Mouse (Mus musculus): ENCODE results near the gene Mef2b. TPM values are rescaled to one million over a fixed set of nuclear protein-coding genes. Genes with fewer than 3 reads are reported as not detected.

The Mef2b gene
- total and polyA plus RNA-seq, 2 experiments from 2014 or later = 0.55 to 1.5 TPM

GRCm38 (mm10) chr8:70174079-70174478, 34.6 kb downstream of the Mef2b start:
- Histone ChIP-seq H3K9ac (replicated peaks; ENCODE audit: low read length, poor library complexity, severe bottlenecking) (no peak overlapping the region), H3K27me3 (ENCODE audit: insufficient read depth, low read length) (no peaks in the 10 kb centered on the region), H3K36me3 (ENCODE audit: insufficient read depth, low read length) (no peaks in the 10 kb centered on the region), H3K9me3 (ENCODE audit: low read length) (no peaks in the 10 kb centered on the region), H3K4me1 (ENCODE audit: insufficient read depth, low read length) (peaks cover 5% of the 10 kb centered on the region; the same call in 1 of the 2 replicates), H3K27ac (ENCODE audit: low read depth, low read length) (no peak overlapping the region), H3K4me3 (ENCODE audit: low read depth, low read length) (no peak overlapping the region), H3K4me2 (ENCODE audit: low read depth, low read length, poor library complexity, severe bottlenecking) (no peak overlapping the region)
- no peak for ATAC-seq (ENCODE audit: low FRiP score)
- WGBS = 90% methylated on average over 7 of the region's 7 CpGs
- no peak for TF ChIP-seq CTCF (IDR thresholded peaks at IDR 0.05)
- no peak for DNase-seq (ENCODE audit: low spot score)

DNA sequence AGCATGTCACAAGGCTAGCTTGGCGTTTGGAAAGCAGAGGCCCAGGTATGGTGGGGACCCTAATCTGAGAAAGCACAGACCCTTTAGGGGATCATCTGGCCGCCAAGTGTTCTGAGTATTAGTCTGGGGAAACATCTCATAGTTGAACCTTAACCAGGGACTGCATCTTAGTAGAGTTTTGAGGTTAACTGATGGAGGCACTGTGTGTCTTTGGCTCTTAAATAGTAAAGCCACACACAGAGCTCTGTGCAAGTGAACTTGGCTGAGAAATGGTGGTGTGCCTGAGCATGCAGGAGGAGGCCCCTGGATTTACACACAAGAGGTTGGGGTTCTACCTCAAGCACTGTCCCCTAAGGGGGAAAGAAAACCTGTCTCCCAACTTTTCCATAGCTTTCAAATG, 38.7 kb downstream of the Mef2b start:
- ATAC-seq (ENCODE audit: low FRiP score) = no peak
- no peak for TF ChIP-seq CTCF (IDR thresholded peaks at IDR 0.05)
- no peak overlapping the region for H3K4me2 ChIP-seq (ENCODE audit: low read depth, low read length, poor library complexity, severe bottlenecking)
- no peak for DNase-seq (ENCODE audit: low spot score)
- H3K4me1 ChIP-seq (ENCODE audit: insufficient read depth, low read length) = 0 out of 2 replicates have a peak, but pooled peaks cover 2% of the 10 kb centered on the region
- no peaks in the 10 kb centered on the region for H3K27me3 ChIP-seq (ENCODE audit: insufficient read depth, low read length)
- H3K27ac ChIP-seq (ENCODE audit: low read depth, low read length) = no peak overlapping the region
- WGBS = 92% methylated on average over 2 of the region's 2 CpGs
- H3K4me3 ChIP-seq (ENCODE audit: low read depth, low read length) = no peak overlapping the region
- no peaks in the 10 kb centered on the region for H3K9me3 ChIP-seq (ENCODE audit: low read length)
- peaks cover 20% of the 10 kb centered on the region for H3K36me3 ChIP-seq (ENCODE audit: insufficient read depth, low read length)
- H3K9ac ChIP-seq (replicated peaks; ENCODE audit: low read length, poor library complexity, severe bottlenecking) = no peak overlapping the region

- TF ChIP-seq CTCF (IDR thresholded peaks at IDR 0.05) = peak; percentile 61
- H3K27me3 ChIP-seq (ENCODE audit: insufficient read depth, low read length) = no peaks in the 10 kb centered on the region
- no peaks in the 10 kb centered on the region for H3K9me3 ChIP-seq (ENCODE audit: low read length)
- ATAC-seq (ENCODE audit: low FRiP score) (no peak), DNase-seq (ENCODE audit: low spot score) (no peak)
- no peak overlapping the region for H3K4me3 ChIP-seq (ENCODE audit: low read depth, low read length)
- no peak overlapping the region for H3K27ac ChIP-seq (ENCODE audit: low read depth, low read length)
- no peak overlapping the region for H3K9ac ChIP-seq (replicated peaks; ENCODE audit: low read length, poor library complexity, severe bottlenecking)
- no peaks in the 10 kb centered on the region for H3K4me1 ChIP-seq (ENCODE audit: insufficient read depth, low read length)
- H3K36me3 ChIP-seq (ENCODE audit: insufficient read depth, low read length) = peaks cover 22% of the 10 kb centered on the region
- H3K4me2 ChIP-seq (ENCODE audit: low read depth, low read length, poor library complexity, severe bottlenecking) = no peak overlapping the region
- WGBS = 96% methylated on average over 4 of the region's 4 CpGs
These were observed 39.6 kb downstream of the Mef2b start for GRCm38 (mm10) chr8:70179082-70179481.

DNA sequence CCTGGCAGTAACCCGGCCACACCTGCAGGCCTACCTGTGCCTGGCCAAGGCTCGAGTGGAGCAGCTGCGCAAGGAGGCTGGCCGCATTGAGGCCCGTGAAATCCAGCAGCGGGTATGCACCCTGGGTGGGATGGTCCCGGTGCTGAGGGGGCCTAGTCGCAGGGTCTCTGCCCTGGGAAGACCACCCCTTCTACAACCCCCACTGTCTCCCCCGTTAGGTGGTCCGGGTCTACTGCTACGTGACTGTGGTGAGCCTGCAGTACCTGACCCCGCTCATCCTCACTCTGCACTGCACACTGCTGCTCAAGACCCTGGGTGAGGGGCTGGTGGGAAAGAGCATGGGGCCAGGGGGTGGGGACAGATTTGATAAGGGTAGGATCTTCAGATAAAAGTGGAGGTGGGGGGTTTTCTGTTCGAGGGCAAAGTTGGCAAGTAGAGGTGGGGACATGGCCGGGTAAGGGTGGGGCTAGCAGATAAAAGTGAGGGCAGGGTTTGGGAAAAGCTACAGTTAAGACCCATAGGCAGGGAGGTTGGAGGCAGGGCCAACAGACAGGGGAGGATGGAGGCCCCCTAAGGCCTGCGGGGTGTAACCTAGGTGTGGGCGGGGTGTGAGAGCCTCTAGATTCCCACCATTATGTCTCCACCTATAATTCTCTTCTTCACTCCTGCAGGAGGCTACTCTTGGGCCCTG, 41.8 kb downstream of the Mef2b start:
- Histone ChIP-seq H3K4me1 (ENCODE audit: insufficient read depth, low read length) (no peaks in the 10 kb centered on the region), H3K27ac (ENCODE audit: low read depth, low read length) (no peak overlapping the region), H3K4me2 (ENCODE audit: low read depth, low read length, poor library complexity, severe bottlenecking) (no peak overlapping the region), H3K9me3 (ENCODE audit: low read length) (no peaks in the 10 kb centered on the region), H3K27me3 (ENCODE audit: insufficient read depth, low read length) (no peaks in the 10 kb centered on the region), H3K36me3 (ENCODE audit: insufficient read depth, low read length) (peaks cover 22% of the 10 kb centered on the region), H3K4me3 (ENCODE audit: low read depth, low read length) (no peak overlapping the region), H3K9ac (replicated peaks; ENCODE audit: low read length, poor library complexity, severe bottlenecking) (no peak overlapping the region)
- TF ChIP-seq CTCF (IDR thresholded peaks at IDR 0.05) = no peak
- no peak for ATAC-seq (ENCODE audit: low FRiP score)
- no peak for DNase-seq (ENCODE audit: low spot score)
- WGBS = 86% methylated on average over 16 of the region's 16 CpGs

DNA sequence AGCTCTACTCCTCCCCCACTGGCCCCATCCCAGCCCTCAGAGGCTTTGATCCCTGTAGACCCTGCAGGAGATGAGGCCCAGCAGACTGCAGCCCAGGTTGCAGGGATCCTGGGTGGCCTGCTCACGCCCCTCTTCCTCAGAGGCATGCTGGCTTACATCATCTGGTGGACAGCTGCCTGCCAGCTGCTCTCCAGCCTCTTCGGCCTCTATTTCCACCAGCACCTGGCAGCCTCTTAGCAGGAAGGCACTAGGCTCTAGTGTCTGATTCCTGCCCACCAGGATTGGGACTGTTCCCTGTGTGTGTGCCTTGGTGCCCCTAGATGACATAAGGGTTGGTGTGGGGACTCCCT, 42.4 kb downstream of the Mef2b start:
- WGBS = 83% methylated on average over 2 of the region's 2 CpGs
- ATAC-seq (ENCODE audit: low FRiP score) (no peak), DNase-seq (ENCODE audit: low spot score) (no peak)
- no peaks in the 10 kb centered on the region for H3K4me1 ChIP-seq (ENCODE audit: insufficient read depth, low read length)
- no peak for TF ChIP-seq CTCF (IDR thresholded peaks at IDR 0.05)
- no peaks in the 10 kb centered on the region for H3K9me3 ChIP-seq (ENCODE audit: low read length)
- no peak overlapping the region for H3K27ac ChIP-seq (ENCODE audit: low read depth, low read length)
- H3K4me2 ChIP-seq (ENCODE audit: low read depth, low read length, poor library complexity, severe bottlenecking) = no peak overlapping the region
- H3K9ac ChIP-seq (replicated peaks; ENCODE audit: low read length, poor library complexity, severe bottlenecking) = no peak overlapping the region
- H3K36me3 ChIP-seq (ENCODE audit: insufficient read depth, low read length) = peaks cover 26% of the 10 kb centered on the region
- no peaks in the 10 kb centered on the region for H3K27me3 ChIP-seq (ENCODE audit: insufficient read depth, low read length)
- no peak overlapping the region for H3K4me3 ChIP-seq (ENCODE audit: low read depth, low read length)

- ATAC-seq (ENCODE audit: low FRiP score) (no peak), DNase-seq (ENCODE audit: low spot score) (no peak)
- H3K36me3 ChIP-seq (ENCODE audit: insufficient read depth, low read length) = peaks cover 38% of the 10 kb centered on the region
- no peak overlapping the region for H3K4me3 ChIP-seq (ENCODE audit: low read depth, low read length)
- 85% methylated on average over 4 of the region's 4 CpGs for WGBS
- no peaks in the 10 kb centered on the region for H3K9me3 ChIP-seq (ENCODE audit: low read length)
- TF ChIP-seq CTCF (IDR thresholded peaks at IDR 0.05) = no peak
- H3K9ac ChIP-seq (replicated peaks; ENCODE audit: low read length, poor library complexity, severe bottlenecking) = no peak overlapping the region
- H3K4me2 ChIP-seq (ENCODE audit: low read depth, low read length, poor library complexity, severe bottlenecking) = no peak overlapping the region
- H3K27me3 ChIP-seq (ENCODE audit: insufficient read depth, low read length) = no peaks in the 10 kb centered on the region
- no peaks in the 10 kb centered on the region for H3K4me1 ChIP-seq (ENCODE audit: insufficient read depth, low read length)
- H3K27ac ChIP-seq (ENCODE audit: low read depth, low read length) = no peak overlapping the region
These were observed 43.7 kb downstream of the Mef2b start for GRCm38 (mm10) chr8:70183194-70183593.
